Mouse (Mus musculus) forebrain, embryonic 12.5 days (tissue): ENCODE results near the gene Mcpt9. TPM values are rescaled to one million over a fixed set of nuclear protein-coding genes. Genes with fewer than 3 reads are reported as not detected.

Experiments
- polyA plus RNA-seq: library from polyadenylated mRNA; unstranded; fragments of >200 nt; fragmentation: Nextera tagmentation; extraction: Ambion mirVana; gene quantifications from 2 replicates; pipeline ENCODE4 v1.2.1, GENCODE M21; 2016

Gene Mcpt9
- polyA plus RNA-seq, 1 experiment from 2014 or later, result not detected

Other genes with a start within 250 kb of the Mcpt9 start
- gene Adcy4, start 246.4 kb downstream of the Mcpt9 start, polyA plus RNA-seq, result 5.5 and 6.0 TPM in 2 replicates
- 5.1 and 5.9 TPM in 2 replicates for gene Ripk3, start 241.6 kb downstream of the Mcpt9 start, polyA plus RNA-seq
- 25.4 and 35.6 TPM in 2 replicates for gene Nfatc4, start 207.4 kb downstream of the Mcpt9 start, polyA plus RNA-seq
- 23.9 and 26.9 TPM in 2 replicates for gene Nynrin, start 176.5 kb downstream of the Mcpt9 start, polyA plus RNA-seq
- gene Cbln3, start 146.1 kb downstream of the Mcpt9 start, polyA plus RNA-seq, result 0.04 and 0.27 TPM in 2 replicates
- gene Khnyn, start 145.5 kb downstream of the Mcpt9 start, polyA plus RNA-seq, result 18.9 and 21.2 TPM in 2 replicates
- 42.6 and 51.0 TPM in 2 replicates for gene Sdr39u1, start 130.2 kb downstream of the Mcpt9 start, polyA plus RNA-seq
- gene Cma1, start 85.8 kb downstream of the Mcpt9 start, polyA plus RNA-seq, result not detected in 2 replicates
- gene Cma2, start 79.5 kb downstream of the Mcpt9 start, polyA plus RNA-seq, result not detected in 2 replicates
- not detected in 2 replicates for gene Mcpt1, start 12.5 kb downstream of the Mcpt9 start, polyA plus RNA-seq
- not detected in 2 replicates for gene Mcpt2, start 11.5 kb upstream of the Mcpt9 start, polyA plus RNA-seq
- gene Mcpt4, start 31.8 kb upstream of the Mcpt9 start, polyA plus RNA-seq, result not detected in 2 replicates
- gene Mcpt8, start 54.8 kb upstream of the Mcpt9 start, polyA plus RNA-seq, result not detected in 2 replicates
- gene Ctsg, start 72.1 kb upstream of the Mcpt9 start, polyA plus RNA-seq, result not detected in 2 replicates
- not detected in 2 replicates for gene Gzme, start 90.1 kb upstream of the Mcpt9 start, polyA plus RNA-seq
- gene Gzmd, start 102.1 kb upstream of the Mcpt9 start, polyA plus RNA-seq, result not detected in 2 replicates
- gene Gzmg, start 129.1 kb upstream of the Mcpt9 start, polyA plus RNA-seq, result not detected in 2 replicates
- gene Gzmn, start 144.1 kb upstream of the Mcpt9 start, polyA plus RNA-seq, result not detected in 2 replicates
- gene Gzmf, start 180.9 kb upstream of the Mcpt9 start, polyA plus RNA-seq, result not detected in 2 replicates
- not detected in 2 replicates for gene Gzmc, start 204.2 kb upstream of the Mcpt9 start, polyA plus RNA-seq
- not detected in 2 replicates for gene Gzmb, start 231.8 kb upstream of the Mcpt9 start, polyA plus RNA-seq